Mouse (Mus musculus): ENCODE data around the gene Lef1. TPM values are rescaled to one million over a fixed set of nuclear protein-coding genes. Genes with fewer than 3 reads are reported as not detected.

The Lef1 gene
- total and polyA plus RNA-seq, 3 experiments: 0.18 to 0.54 TPM; not detected in 1

GRCm38 (mm10) chr3:131251601-131252000 is 141.3 kb downstream of the Lef1 start:
- H3K27ac ChIP-seq (ENCODE audit: control insufficient read depth, low read depth, low read length): no peak overlapping the region
- no peak for DNase-seq (ENCODE audit: low read depth, low spot score)
- TF ChIP-seq BHLHE40 (IDR thresholded peaks at IDR 0.05; ENCODE audit: borderline replicate concordance, low read depth, low read length) (no peak), ETS1 (IDR thresholded peaks at IDR 0.05; ENCODE audit: low read depth, low read length) (no peak), KAT2A (conservative IDR thresholded peaks at IDR 0.05; ENCODE audit: low read depth, low read length) (no peak), NELFE (IDR thresholded peaks at IDR 0.05; ENCODE audit: low read depth, low read length) (no peak), MAZ (IDR thresholded peaks at IDR 0.05; ENCODE audit: low read depth, low read length) (no peak), JUND (IDR thresholded peaks at IDR 0.05; ENCODE audit: low read depth, low read length) (no peak), RAD21 (IDR thresholded peaks at IDR 0.05; ENCODE audit: low read depth, low read length) (no peak), HCFC1 (IDR thresholded peaks at IDR 0.05; ENCODE audit: low read depth, low read length) (no peak), POLR2AphosphoS2 (IDR thresholded peaks at IDR 0.05; ENCODE audit: low read length) (no peak), GABPA (IDR thresholded peaks at IDR 0.05; ENCODE audit: low read depth, low read length) (no peak), ZC3H11A (IDR thresholded peaks at IDR 0.05; ENCODE audit: low read depth, low read length) (no peak), USF1 (IDR thresholded peaks at IDR 0.05; ENCODE audit: low read depth, low read length) (no peak), POLR2A (IDR thresholded peaks at IDR 0.05; ENCODE audit: control insufficient read depth in 1 of 2, insufficient read depth in 1 of 2, low read depth in 1 of 2, low read length in 2 of 2, poor library complexity in 1 of 2) (no peak)
- H3K9me3 ChIP-seq (replicated peaks; ENCODE audit: insufficient read depth, low read length): no peaks in the 10 kb centered on the region
- no peaks in the 10 kb centered on the region for H3K79me2 ChIP-seq (ENCODE audit: control insufficient read depth, insufficient read depth, low read length, poor library complexity)
- no peaks in the 10 kb centered on the region for H3K36me3 ChIP-seq (ENCODE audit: control insufficient read depth in 1 of 2, insufficient read depth in 2 of 2, low read length in 2 of 2)
- H3K4me1 ChIP-seq (ENCODE audit: control insufficient read depth in 1 of 2, insufficient read depth in 2 of 2, low read length in 2 of 2): no peaks in the 10 kb centered on the region
- H3K27me3 ChIP-seq (ENCODE audit: control insufficient read depth in 1 of 2, insufficient read depth in 2 of 2, low read length in 2 of 2): no peaks in the 10 kb centered on the region
- H3K9ac ChIP-seq (ENCODE audit: control insufficient read depth, low read depth, low read length, poor library complexity, severe bottlenecking): no peak overlapping the region
- no peak overlapping the region for H3K4me3 ChIP-seq (ENCODE audit: control insufficient read depth in 1 of 2, insufficient read depth in 1 of 2, low read depth in 2 of 2, low read length in 2 of 2)

- no peaks in the 10 kb centered on the region for H3K79me2 ChIP-seq (ENCODE audit: control insufficient read depth, insufficient read depth, low read length, poor library complexity)
- H3K9me3 ChIP-seq (replicated peaks; ENCODE audit: insufficient read depth, low read length): no peaks in the 10 kb centered on the region
- no peak overlapping the region for H3K9ac ChIP-seq (ENCODE audit: control insufficient read depth, low read depth, low read length, poor library complexity, severe bottlenecking)
- no peaks in the 10 kb centered on the region for H3K4me1 ChIP-seq (ENCODE audit: control insufficient read depth in 1 of 2, insufficient read depth in 2 of 2, low read length in 2 of 2)
- H3K27ac ChIP-seq (ENCODE audit: control insufficient read depth, low read depth, low read length): no peak overlapping the region
- no peaks in the 10 kb centered on the region for H3K27me3 ChIP-seq (ENCODE audit: control insufficient read depth in 1 of 2, insufficient read depth in 2 of 2, low read length in 2 of 2)
- DNase-seq (ENCODE audit: low read depth, low spot score): no peak
- no peak overlapping the region for H3K4me3 ChIP-seq (ENCODE audit: control insufficient read depth in 1 of 2, insufficient read depth in 1 of 2, low read depth in 2 of 2, low read length in 2 of 2)
- TF ChIP-seq POLR2AphosphoS2 (IDR thresholded peaks at IDR 0.05; ENCODE audit: low read length): no peak
- TF ChIP-seq TAL1 (IDR thresholded peaks at IDR 0.05; ENCODE audit: low read length): no peak
- no peak for TF ChIP-seq MAFK (IDR thresholded peaks at IDR 0.05; ENCODE audit: borderline replicate concordance, low read depth, low read length)
- no peak for TF ChIP-seq POLR2AphosphoS5 (IDR thresholded peaks at IDR 0.05; ENCODE audit: borderline replicate concordance, low read depth, low read length)
- TF ChIP-seq ZC3H11A (IDR thresholded peaks at IDR 0.05; ENCODE audit: low read depth, low read length): no peak
- no peak for TF ChIP-seq ELF1 (IDR thresholded peaks at IDR 0.05; ENCODE audit: low read depth, low read length)
- no peak for TF ChIP-seq UBTF (IDR thresholded peaks at IDR 0.05; ENCODE audit: borderline replicate concordance, insufficient read depth, low read depth, low read length)
- TF ChIP-seq GABPA (IDR thresholded peaks at IDR 0.05; ENCODE audit: low read depth, low read length): no peak
- TF ChIP-seq HCFC1 (IDR thresholded peaks at IDR 0.05; ENCODE audit: low read depth, low read length): no peak
- TF ChIP-seq USF1 (IDR thresholded peaks at IDR 0.05; ENCODE audit: low read depth, low read length): no peak
- TF ChIP-seq JUND (IDR thresholded peaks at IDR 0.05; ENCODE audit: low read depth, low read length): no peak
- TF ChIP-seq SMC3 (IDR thresholded peaks at IDR 0.05; ENCODE audit: low read depth, low read length): no peak
- TF ChIP-seq RCOR1 (IDR thresholded peaks at IDR 0.05; ENCODE audit: low read depth, low read length): no peak
- TF ChIP-seq CHD1 (IDR thresholded peaks at IDR 0.05; ENCODE audit: low read depth, low read length): no peak
- TF ChIP-seq CTCF (IDR thresholded peaks at IDR 0.05 in 2 of 3, conservative IDR thresholded peaks at IDR 0.05 in 1 of 3; ENCODE audit: control insufficient read depth in 1 of 3, insufficient read depth in 1 of 3, low read depth in 2 of 3, low read length in 3 of 3, poor library complexity in 1 of 3, severe bottlenecking in 1 of 3): no peak
- TF ChIP-seq MAX (IDR thresholded peaks at IDR 0.05; ENCODE audit: low read length): no peak
- no peak for TF ChIP-seq MEF2A (IDR thresholded peaks at IDR 0.05; ENCODE audit: extremely low read depth, insufficient replicate concordance, low read depth, low read length, poor library complexity, severe bottlenecking)
- TF ChIP-seq MXI1 (IDR thresholded peaks at IDR 0.05; ENCODE audit: low read depth, low read length): no peak
- no peaks in the 10 kb centered on the region for H3K36me3 ChIP-seq (ENCODE audit: control insufficient read depth in 1 of 2, insufficient read depth in 2 of 2, low read length in 2 of 2)
These were observed 144.7 kb downstream of the Lef1 start for GRCm38 (mm10) chr3:131254991-131255390.

All from MEL (cell line).